Mouse (Mus musculus): Measurements from ENCODE around the gene Pck1.

Gene Pck1

GRCm38 (mm10) chr2:173204671-173205070, 51.8 kb downstream of the Pck1 start:
- no peak for DNase-seq (ENCODE audit: low read depth)

GRCm38 (mm10) chr2:173205563-173206099, 52.8 kb downstream of the Pck1 start:
- DNase-seq (ENCODE audit: low read depth), result no peak

DNA sequence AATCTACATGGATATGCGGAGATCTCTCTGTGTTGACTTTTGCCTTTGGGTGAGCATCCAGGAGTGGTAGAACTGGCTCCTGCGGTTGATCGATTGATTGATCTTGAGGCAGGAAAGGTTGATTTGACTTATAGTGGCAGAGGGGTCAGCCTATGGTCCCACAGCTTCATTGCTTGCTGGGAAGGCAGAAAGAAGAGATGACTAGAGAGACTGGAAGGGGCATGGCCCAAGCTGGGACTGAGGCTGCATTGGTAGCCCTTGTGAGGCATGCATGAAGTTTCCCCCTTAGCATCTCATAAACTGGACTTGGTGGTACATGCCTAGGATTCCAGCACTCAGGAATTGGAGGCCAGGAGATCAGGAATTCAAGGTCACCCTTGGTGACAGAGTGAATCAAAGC, 54.2 kb downstream of the Pck1 start:
- DNase-seq (ENCODE audit: low read depth), result no peak
